Mouse (Mus musculus): ENCODE data around the gene Bmp6.

Bmp6 gene

DNA sequence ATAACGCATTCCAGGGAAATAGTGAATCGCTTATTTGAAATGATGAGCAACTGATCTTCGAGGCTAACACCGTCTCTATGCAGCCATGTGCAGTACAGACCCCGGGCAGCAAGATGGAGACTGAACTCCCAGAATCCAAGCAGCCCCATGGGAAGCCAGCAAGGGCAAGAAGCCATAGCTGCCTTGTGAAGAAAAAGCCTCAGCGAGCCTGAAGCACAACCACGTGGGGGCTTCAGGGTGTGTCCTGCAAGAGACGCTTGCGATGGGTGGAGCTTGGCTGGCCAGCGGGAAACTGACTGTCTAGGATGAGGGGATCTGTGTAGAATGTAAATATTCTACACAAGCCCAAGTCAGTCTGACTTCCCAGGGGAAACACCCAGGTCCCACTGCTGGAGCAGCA lies 167.1 kb downstream of the Bmp6 start:
- no peak for DNase-seq (ENCODE audit: low spot score in 2 of 2)

DNA sequence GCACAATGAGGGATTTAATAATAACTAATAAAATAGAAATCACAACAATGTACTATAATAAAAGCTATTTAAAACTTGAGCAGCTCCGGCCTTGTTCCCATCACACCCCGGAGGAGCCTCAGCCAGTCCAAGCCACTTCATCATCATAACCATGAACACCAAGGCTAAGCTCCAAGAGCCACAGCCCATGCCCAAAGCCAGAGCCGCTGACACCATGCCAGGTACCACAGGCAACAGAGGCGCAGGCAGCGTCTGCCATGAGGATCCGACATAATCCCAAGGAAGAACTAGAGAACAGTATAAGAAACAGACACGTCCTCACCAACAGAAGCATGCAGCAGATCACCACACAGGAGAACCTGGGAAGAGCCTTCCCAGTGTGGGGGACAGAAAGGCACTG lies 169.0 kb downstream of the Bmp6 start:
- DNase-seq (ENCODE audit: low spot score in 2 of 2), result no peak

DNA sequence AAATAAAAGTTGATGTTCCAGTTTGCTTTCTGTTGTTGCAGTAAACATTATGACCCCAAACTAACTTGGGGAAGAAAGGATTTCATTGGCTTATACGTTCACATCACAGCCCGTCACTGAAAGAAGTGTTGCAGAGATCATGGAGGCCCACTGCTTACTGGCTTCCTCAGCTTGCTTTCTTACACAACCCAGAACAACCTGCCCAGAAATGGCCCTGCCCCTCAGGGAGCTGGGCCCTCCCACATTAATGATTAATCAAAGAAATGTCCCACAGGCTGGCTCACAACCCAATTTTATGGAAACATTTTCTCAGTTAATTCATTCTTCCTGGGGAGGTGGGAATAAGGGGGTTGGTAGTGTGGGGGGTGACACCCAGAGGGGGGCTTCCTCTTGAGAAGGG lies 170.5 kb downstream of the Bmp6 start:
- DNase-seq (ENCODE audit: low spot score in 2 of 2), result no peak

DNA sequence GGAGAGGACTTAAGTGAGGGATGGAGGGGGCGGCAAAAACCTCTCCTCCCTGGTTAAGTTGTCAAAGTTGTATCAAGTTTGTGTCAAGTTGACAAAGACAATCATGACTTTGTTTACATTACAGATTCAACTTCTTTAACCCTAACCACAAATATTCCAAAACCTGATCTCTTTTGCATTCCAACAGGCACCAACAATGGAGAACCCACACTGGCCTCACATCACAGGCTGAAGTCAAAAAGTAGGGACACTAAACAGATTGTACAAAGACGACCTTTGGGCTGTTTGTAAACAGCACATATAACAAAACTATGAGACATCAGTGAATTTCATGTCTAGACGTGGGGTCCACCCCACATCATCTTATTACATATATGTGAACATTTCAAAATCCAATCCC lies 170.9 kb downstream of the Bmp6 start:
- DNase-seq (ENCODE audit: low spot score in 2 of 2), result no peak

DNA sequence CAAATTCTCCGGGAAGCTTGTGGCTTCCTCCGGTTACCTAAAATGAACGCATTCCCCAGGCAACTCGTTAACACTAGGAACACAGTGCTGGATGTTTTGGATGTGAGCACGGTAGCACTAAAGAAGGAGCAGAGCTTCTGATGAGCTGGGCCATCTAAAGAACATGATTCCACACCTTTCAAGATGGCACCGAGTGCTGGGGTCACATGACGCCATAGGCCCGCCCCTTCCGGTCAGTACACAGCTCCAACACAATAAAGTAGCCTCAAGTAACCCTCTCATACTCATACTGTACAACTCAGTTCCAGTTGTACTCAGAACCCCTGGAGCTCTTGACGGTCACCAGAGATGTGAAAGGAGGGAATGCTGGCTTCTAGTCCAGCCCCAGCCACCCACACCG lies 171.7 kb downstream of the Bmp6 start:
- DNase-seq (ENCODE audit: low spot score in 2 of 2), result no peak

DNA sequence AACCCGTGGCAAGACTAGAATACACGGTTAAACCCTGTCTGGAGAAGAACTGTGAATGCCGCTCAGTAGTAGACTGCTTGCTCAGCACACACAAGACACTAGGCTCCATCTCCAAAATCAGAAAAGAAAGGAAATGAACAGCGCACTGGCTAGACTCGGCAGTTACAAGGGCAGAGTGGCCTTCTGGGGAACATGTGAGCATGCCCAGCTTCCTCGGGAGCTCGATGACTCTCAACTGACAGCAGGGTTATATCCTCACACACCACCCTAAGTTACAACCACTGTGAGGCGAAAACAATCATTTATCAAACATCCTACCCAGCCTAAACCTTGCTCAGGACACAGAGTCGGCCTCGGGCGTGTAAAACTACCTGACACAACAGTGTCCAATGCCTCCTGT lies 175.4 kb downstream of the Bmp6 start:
- no peak for DNase-seq (ENCODE audit: low spot score in 2 of 2)

DNA sequence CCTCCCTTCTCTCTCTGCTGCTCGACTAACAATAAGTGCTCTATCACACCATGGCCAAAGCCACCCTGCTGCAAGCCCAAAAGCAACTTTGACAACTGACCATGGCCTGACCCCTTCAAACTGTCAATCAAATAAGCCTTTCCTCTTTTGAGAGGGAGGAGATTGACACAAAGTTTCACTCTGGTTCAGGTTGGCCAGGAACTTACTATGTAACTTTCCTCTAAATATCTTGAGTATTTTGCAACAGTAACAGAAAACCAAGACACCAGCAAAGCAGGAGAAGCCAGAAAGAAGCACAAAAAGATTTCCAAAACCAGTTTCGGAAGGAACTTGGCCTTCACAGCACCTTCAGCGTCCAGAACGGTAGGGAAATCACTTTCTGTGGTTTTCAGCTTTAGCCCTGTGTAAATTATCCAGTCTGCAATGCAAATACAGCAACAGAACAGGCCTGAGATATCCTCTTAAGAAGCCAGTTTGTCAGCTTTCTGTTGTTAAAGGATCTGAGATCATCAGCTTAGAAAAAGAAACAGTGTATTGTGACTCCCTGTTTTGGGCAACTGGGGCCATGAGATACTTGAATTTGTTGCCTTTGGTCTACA lies 177.2 kb downstream of the Bmp6 start:
- DNase-seq (ENCODE audit: low spot score in 2 of 2), result no peak

DNA sequence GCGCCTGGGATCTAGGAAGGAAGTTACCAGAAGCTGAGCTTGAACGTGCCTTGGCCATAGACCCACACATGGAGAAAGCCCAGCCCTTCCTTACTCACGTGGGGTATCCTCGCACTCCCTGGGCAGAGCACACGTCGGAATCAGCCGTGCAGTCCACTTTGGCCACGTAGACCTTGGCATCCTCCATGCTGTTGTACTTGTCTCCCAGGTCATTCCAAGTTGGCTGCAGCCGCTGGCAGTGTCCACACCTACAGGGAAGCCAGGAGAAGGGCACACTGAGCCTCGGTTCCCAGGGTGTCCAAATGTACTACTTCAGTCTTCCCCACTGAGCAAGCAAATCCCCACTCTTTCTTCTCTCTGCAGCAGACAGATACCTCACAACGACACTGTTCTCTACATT lies 178.3 kb downstream of the Bmp6 start:
- no peak for DNase-seq (ENCODE audit: low spot score in 2 of 2)

DNA sequence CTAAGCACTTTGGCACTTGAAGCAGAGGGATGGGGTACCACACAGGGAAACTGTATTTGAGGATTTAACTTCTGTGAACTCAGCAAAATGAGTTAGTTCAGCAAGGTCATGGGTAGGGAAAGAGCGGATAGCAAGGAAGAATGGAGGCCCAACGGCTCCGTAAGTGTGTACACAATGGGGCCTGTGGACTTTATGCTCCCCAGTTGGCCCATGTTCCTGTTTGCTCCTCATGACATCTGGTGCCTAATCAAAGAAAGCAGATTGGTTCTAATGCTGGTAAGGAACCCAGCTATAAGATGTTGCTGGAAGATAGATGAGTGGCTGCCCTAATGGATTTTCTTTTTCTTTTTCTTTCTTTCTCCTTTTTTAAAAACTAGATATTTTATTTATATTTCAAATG lies 180.4 kb downstream of the Bmp6 start:
- DNase-seq (ENCODE audit: low spot score in 2 of 2), result no peak

DNA sequence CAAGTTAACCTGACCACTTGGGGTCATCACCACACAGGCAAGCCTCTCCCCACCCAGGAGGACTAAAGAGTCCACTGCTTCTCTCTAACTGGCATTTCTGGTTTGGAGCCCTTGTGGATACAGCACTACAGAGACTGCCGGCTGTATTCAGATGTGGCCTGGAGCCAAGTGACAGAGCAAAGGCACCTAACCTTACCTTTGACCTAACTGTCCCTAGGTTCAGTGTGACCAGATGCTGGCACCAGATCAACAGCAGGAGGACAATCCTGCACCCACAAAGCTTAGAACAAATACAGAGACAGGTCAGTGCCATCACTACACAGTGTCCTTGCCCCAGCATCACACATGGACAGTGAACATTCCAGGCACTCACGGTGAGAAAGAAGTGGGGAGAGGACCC lies 181.2 kb downstream of the Bmp6 start:
- DNase-seq (ENCODE audit: low spot score in 2 of 2), result no peak

DNA sequence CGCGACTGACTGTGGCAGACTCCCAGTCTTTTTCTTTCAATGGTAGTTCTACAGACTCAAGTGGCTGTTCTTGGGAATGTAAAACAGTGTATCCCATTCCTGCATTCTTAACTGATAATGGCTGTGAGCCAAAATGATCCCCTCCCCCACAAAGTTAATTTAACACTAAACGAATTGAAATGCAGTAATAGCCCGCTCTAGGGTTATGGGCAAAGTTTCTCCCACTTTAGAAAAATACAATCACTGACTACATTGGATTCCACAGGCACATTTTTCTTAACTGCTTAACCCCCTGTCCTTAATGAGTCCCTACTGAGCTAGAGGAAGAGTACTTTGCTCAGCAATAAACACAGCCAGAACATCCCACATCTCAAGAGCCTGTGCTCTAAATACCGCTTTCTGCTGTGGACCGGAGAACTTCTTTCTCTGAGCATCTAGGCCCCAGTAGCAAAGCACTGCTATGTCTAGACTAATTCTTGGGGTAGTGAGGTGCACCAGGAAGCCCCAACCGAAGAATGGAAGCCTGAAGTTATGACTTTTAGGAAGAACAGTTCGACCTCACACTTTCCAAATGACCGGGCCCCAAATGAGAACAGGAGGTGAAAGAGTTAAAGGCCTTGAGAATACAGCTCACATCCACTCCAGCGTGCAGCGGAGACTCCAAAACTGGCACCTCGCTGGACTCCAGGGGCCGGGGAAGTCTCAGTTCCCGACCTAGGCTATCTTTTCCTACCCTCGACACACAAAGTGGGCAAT lies 182.3 kb downstream of the Bmp6 start:
- DNase-seq (ENCODE audit: low spot score in 2 of 2), result no peak

DNA sequence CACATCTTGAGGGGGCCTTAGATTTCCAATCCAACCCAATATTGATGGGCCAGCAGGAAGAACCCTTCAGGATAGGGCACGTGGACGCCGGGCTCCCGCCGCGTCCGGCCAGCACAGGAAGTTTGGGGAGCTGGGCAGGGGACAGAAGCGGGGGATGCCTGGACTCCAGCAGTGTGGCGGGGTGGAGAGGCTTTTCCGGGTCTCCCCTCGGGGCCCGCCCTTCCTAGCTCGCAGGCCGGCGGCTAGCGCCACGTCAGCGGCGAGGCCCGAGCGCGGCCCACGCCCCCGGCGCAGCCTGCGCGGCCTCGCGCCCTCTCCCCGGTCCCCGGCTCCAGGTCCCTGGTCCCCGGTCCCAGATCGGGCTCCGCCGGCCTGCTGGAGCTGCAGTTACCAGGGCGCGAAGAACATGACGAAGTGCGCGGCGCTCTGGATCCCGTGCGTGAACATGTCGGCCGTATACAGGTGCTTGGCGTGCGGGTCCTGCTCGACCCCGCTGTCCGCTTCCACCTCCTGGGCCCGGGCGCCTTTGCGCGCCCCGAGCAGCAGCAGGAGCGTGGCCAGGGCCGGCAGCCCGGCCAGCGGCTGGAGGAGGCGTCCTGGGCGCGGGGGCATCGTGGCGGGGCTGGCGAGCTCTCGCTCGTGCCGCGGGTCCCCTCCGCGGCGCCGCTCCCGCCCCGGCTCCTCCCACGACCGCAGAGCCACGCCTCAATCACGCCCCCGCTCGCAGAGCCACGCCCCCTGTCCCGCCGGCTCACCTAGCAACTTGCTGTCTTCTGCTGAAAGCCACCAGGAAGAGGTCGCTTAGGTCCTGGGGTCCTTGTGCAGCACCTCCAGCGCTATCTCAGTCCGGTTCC lies 183.1 kb downstream of the Bmp6 start:
- DNase-seq (ENCODE audit: low spot score in 2 of 2), result peak; percentile 85 to 88

DNA sequence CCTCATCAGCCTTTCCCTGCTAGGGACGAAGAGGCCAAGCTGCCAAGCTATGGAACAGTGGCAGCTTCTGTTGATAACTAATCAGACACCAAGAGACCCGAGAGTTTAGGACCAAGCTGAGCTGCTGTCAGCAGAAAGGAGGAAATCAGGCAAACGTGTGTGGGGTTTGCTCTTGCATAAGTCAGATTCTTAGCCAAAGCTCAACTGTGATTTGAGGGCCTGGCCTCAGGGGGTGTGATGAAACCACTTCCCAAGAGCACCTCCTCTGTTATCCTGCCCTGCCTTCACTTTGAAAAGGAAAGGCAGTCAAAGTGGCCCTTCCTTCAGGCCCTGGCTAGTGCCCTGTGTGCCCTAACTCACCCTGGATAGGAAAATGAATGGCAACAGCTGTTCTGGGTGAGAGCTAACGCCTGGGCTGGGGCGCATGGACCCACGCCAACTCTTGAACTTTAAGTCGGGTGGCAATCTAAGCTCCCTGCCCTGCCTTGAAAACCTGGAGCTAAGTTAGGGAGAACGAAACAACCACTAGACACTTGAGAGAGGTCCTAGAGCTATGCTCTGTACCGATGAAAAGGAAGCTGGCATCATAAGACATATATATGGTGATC lies 183.9 kb downstream of the Bmp6 start, which contains the start of gene Txndc5:
TSS of gene Txndc5 (minus strand) at position 138 of the 608 bp plus-strand sequence.
- no peak for DNase-seq (ENCODE audit: low spot score in 2 of 2)

DNA sequence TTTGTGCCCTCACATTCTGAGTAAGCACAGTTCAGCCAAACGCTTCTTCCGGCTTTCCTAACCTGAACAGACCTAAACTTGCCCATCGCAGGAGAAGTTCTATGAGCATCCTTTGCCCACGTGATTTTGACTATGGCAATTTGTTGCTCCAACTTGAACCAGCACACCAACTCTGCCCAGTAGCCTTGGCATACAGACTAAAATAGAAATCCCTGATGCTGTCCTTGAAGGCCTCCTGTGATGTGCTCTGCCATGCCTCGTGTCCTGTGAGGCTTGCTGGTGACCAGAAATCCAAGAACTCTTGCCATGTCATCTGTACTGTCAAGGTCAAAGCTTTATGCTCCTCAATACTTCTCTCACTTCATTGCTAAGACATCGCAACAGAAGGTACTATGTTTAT lies 184.7 kb downstream of the Bmp6 start:
- DNase-seq (ENCODE audit: low spot score in 2 of 2), result no peak

DNA sequence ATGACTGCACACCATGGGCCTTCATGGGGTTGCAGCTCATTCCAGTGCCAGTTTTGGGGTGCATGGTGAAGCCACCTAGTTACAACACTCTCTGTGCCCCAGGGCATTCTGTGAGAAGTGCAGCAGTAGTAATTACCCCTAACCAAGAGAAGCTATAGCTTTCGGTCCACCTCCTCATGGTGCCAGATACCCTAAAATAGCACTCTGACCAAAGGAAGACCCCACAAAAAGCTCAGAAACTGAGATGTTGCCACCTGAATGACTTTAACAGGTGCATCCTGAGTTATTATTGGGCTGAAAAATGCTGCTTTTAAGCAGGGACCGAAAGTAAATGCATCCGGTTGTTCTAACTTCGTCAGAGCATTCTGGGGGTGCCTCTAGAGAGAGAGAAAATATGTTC lies 186.6 kb downstream of the Bmp6 start:
- DNase-seq (ENCODE audit: low spot score in 2 of 2), result no peak

DNA sequence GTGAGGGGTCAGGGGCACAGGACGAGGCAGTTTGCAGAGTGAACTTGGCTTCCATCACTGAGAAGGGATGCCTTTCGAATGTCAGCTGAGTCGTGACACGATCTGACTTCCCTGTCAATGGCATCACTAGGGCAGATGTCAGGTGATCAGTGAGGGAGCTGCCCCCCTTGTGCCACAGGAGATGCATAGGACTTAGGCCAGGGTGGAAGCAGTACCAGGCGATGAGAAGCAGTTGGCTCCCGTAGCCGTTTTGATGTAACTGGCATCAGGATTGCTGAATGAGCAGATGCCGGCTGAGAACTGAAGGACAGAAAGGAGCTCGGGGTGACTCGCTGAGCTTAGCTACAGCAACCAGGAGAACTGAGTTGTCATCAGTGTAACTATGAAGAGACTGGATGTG lies 188.6 kb downstream of the Bmp6 start:
- DNase-seq (ENCODE audit: low spot score in 2 of 2), result no peak

DNA sequence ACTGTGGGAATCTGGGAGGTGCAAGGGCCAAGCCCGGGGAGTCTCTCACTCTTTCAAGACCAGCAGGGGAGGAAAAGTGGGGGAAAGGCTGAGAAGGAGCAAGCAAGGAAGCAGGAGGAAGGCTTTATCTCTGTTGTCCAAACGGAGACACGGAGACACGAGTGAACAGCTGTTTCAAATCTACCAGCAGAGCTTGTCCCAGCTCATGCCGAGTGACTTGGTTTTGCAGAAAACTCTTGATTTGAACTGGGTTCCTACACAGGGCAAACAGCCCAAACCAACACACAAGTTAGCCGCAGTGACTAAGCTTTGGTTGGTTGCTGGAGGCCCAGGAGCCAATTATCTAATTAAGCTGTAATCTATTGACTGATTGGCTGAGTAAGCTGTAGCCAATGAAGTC lies 189.1 kb downstream of the Bmp6 start:
- DNase-seq (ENCODE audit: low spot score in 2 of 2), result no peak

DNA sequence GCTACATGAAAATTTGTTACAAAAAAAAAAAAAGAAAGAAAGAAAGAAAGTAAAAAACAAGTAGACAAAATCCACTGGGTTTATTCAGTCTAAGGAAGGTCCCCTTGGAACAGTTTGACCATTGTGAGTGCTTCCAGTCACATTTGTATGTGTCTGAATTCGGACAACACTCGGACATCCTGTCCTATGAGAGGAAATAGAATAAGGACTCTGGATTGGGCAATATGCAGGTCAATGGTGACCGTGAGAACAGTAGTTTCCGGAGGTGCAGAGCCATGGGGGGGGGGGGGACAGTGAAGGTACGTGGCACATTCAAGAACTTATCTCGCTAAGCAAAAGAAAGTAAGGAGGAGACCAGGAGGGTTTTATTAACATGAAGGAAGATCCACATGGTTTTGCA lies 189.8 kb downstream of the Bmp6 start:
- DNase-seq (ENCODE audit: low spot score in 2 of 2), result no peak

DNA sequence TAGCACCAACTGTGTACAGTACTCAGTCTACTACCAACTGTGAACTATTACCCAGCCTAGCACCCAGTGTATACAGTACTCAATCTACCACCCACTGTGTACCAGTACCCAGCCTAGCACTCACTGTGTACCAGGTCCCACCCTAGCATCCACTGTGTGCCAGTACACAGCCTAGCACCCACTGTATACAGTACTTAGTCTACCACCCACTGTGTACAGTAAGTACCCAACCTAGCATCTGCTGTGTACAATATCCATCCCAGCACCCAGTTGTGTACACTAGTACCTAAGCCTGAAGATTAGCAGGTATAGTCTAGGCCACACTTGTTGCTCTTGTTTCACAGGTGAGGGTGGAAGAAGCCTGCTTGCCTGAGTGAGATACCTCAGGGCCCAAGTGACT lies 192.6 kb downstream of the Bmp6 start:
- DNase-seq (ENCODE audit: low spot score in 2 of 2), result no peak

DNA sequence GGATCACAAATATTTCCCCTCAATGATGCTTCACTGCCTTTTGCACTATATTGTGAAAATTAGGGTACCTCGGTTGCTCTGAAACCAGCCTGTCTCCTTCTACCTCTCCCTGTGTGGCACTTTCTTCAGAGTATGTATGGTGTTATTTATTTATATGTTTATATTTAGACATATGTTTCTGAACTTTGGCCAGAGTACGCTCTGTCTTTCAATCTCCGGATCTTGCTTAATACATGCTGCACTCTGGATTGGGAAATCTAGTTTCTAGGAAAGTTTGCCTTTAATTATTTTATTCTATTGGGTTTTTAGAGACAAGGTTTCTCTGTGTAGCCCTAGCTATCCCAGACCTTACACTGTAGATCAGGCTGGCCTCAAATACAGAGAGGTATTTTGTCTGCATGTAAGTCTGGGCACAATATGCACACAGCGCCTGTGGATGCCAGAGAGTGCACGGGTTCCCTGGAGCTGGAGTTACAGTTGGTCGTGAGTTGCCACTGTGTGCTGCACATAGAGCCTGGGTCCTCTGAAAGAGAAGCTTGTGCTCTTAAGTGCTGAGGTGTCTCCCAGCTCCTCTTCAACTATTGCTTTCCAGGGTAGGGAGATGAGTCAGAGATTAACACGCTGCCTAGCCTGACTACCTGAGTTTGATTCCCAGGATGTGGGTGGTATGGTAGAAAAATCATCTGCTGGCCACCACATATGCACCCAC lies 194.4 kb downstream of the Bmp6 start:
- DNase-seq (ENCODE audit: low spot score in 2 of 2), result no peak

DNA sequence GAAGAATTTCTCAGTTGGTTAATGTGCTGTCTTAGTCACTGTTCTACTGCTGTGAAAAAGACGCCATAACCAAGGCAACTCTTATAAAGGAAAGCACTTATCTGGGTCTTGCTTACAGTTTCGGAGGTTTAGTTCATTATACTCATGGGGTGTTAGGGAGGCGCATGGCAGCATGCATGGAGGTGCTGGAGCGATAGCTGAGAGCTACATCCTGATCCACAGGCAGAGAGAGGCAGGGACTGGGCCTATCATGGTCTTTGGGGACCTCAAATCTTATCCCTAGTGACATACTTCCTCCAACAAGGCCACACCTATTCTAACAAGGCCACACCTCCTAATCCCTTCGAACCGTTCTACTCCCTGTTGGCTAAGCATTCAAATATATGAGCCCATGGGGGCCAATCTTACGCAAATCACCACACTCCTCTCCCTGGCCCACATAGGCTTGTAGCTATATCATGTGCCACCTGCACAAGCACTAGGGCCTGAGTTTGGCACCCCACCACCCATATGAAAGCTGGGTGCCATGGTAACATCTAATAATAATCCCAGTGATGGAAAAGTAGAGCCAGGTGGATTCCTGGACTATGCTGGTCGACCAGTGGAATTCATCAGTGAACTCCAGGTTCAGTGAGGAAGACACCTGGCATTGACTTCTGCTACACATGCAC lies 198.7 kb downstream of the Bmp6 start:
- no peak for DNase-seq (ENCODE audit: low spot score in 2 of 2)

All from spleen, postnatal 14 days (tissue).